ENCODE assay signal across 19 mouse cellular contexts in the genomic region with DNA sequence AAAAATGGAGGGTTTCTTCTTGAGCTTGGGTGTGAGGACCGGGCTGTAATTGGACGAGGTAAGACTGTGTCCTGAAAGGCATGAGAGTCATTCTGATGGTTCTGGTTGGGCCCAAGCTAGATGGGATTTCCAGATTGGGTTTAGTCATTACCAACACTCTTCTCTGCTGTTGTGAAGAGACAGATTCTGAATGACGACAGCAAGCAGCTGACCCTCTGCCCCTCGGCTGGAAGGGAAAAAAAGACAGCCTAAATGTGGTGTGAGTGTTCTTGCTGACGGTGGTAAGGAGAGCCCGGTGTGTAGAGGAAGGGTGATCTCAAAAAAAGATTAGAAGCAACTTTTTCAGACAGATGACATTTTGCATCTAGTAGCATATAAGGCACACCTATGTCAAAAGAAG. TPM values are rescaled to one million over a fixed set of nuclear protein-coding genes. Genes with fewer than 3 reads are reported as not detected.
DNase-seq lines count a peak whose midpoint lies in the region; ATAC-seq and TF ChIP-seq lines count a peak whose summit lies in the region.
"Had no signal": no experiment of that assay in that cellular context is flagged by ENCODE, and none has a peak within 500 bp of the region (broad histone marks: within the 10 kb centered on the region; RNA-seq: fewer than 3 reads in every experiment).

No protein-coding gene starts in this region.

- 71% methylated on average over 6 of the region's 6 CpGs for WGBS in heart, embryonic 10.5 days
- WGBS in heart, embryonic 12.5 days: 65% methylated on average over 6 of the region's 6 CpGs
- whole genome bisulfite sequencing in stomach, postnatal 0 days: 75% methylated on average over 6 of the region's 6 CpGs

- no peak overlapping the region for H3K4me3 ChIP-seq in heart, embryonic 10.5 days
- no peak overlapping the region for H3K4me3 ChIP-seq in heart, embryonic 12.5 days
- no peak overlapping the region for H3K4me3 ChIP-seq in stomach, postnatal 0 days (ENCODE audit: low read depth, low read length)
- H3K4me3 ChIP-seq: hindbrain, embryonic 12.5 days; hindbrain, embryonic 15.5 days; intestine, embryonic 15.5 days had no signal

- no peaks in the 10 kb centered on the region for H3K9me3 ChIP-seq in heart, embryonic 10.5 days
- no peaks in the 10 kb centered on the region for H3K9me3 ChIP-seq in heart, embryonic 12.5 days (replicated peaks)
- H3K9me3 ChIP-seq in stomach, postnatal 0 days (ENCODE audit: control insufficient read depth, low read length): no peaks in the 10 kb centered on the region
- H3K9me3 ChIP-seq: hindbrain, embryonic 12.5 days; hindbrain, embryonic 15.5 days; intestine, embryonic 15.5 days had no signal

- peak; percentile 36 for DNase-seq in heart, embryonic 10.5 days (ENCODE audit: low spot score)
- DNase-seq in CD4-positive, CD25-positive, alpha-beta regulatory T cell, adult 2 months (ENCODE audit: low read depth, low spot score): peak; percentile 51
- DNase-seq in induced T-regulatory cell, adult 2 months (ENCODE audit: low read depth): peak; percentile 70
- DNase-seq in right cerebral cortex, postnatal 36 days (ENCODE audit: low spot score in 2 of 2): no peak
- DNase-seq in left cerebral cortex, postnatal 10 days (ENCODE audit: extremely low spot score in 1 of 2, low spot score in 2 of 2): no peak
- no peak for DNase-seq in stomach, postnatal 0 days (ENCODE audit: low spot score)
- DNase-seq: adrenal gland, postnatal 25 days; B cell, adult 2 months; cerebellum, adult 18-20 months; cerebellum, adult 9-10 months; cerebellum, postnatal 14 days; forebrain, postnatal 0 days; gastrocnemius, postnatal 14 days had no signal

- no peak overlapping the region for H3K27ac ChIP-seq in heart, embryonic 10.5 days
- H3K27ac ChIP-seq in heart, embryonic 12.5 days (ENCODE audit: poor library complexity, severe bottlenecking): no peak overlapping the region
- no peak overlapping the region for H3K27ac ChIP-seq in stomach, postnatal 0 days (replicated peaks)
- H3K27ac ChIP-seq: hindbrain, embryonic 12.5 days; hindbrain, embryonic 15.5 days; intestine, embryonic 15.5 days had no signal

- no peaks in the 10 kb centered on the region for H3K27me3 ChIP-seq in heart, embryonic 10.5 days (ENCODE audit: insufficient read depth, poor library complexity, severe bottlenecking)
- no peaks in the 10 kb centered on the region for H3K27me3 ChIP-seq in heart, embryonic 12.5 days (replicated peaks)
- H3K27me3 ChIP-seq in stomach, postnatal 0 days (ENCODE audit: control insufficient read depth, insufficient read depth, low read length): no peaks in the 10 kb centered on the region
- H3K27me3 ChIP-seq: hindbrain, embryonic 12.5 days; hindbrain, embryonic 15.5 days; intestine, embryonic 15.5 days had no signal

- TF ChIP-seq EP300 in stomach, postnatal 0 days (optimal IDR thresholded peaks at IDR 0.05): no peak

- no peaks in the 10 kb centered on the region for H3K36me3 ChIP-seq in heart, embryonic 10.5 days
- H3K36me3 ChIP-seq in heart, embryonic 12.5 days: no peaks in the 10 kb centered on the region
- no peaks in the 10 kb centered on the region for H3K36me3 ChIP-seq in stomach, postnatal 0 days (ENCODE audit: control insufficient read depth, insufficient read depth, low read length)
- H3K36me3 ChIP-seq: hindbrain, embryonic 12.5 days; hindbrain, embryonic 15.5 days; intestine, embryonic 15.5 days had no signal

- ATAC-seq in heart, embryonic 12.5 days (ENCODE audit: insufficient number of reproducible peaks, low FRiP score): no peak
- peak; percentile 17 for ATAC-seq in activated CD4-positive, CD25-positive, alpha-beta regulatory T cell, adult 4 months
- no peak for ATAC-seq in stomach, postnatal 0 days (ENCODE audit: low FRiP score, low TSS enrichment)
- ATAC-seq: forebrain, embryonic 14.5 days; forebrain, postnatal 0 days; intestine, embryonic 15.5 days had no signal

- H3K4me1 ChIP-seq in heart, embryonic 10.5 days: peaks cover 5% of the 10 kb centered on the region
- peaks cover 19% of the 10 kb centered on the region for H3K4me1 ChIP-seq in heart, embryonic 12.5 days (replicated peaks)
- no peaks in the 10 kb centered on the region for H3K4me1 ChIP-seq in stomach, postnatal 0 days (replicated peaks; ENCODE audit: control insufficient read depth, insufficient read depth)
- H3K4me1 ChIP-seq: hindbrain, embryonic 12.5 days; hindbrain, embryonic 15.5 days; intestine, embryonic 15.5 days had no signal

- no peak for TF ChIP-seq CTCF in stomach, postnatal 0 days (IDR thresholded peaks at IDR 0.05; ENCODE audit: low read depth)

- intact Hi-C loops in left cerebral cortex, postnatal 10 days (cut with DNase I): no loop called here

- H3K4me2 ChIP-seq in heart, embryonic 12.5 days: no peak overlapping the region
- H3K4me2 ChIP-seq in stomach, postnatal 0 days (replicated peaks; ENCODE audit: low read depth): no peak overlapping the region
- H3K4me2 ChIP-seq: hindbrain, embryonic 12.5 days; hindbrain, embryonic 15.5 days; intestine, embryonic 15.5 days had no signal

- H3K9ac ChIP-seq in heart, embryonic 12.5 days: no peak overlapping the region
- no peak overlapping the region for H3K9ac ChIP-seq in stomach, postnatal 0 days (ENCODE audit: low read length)
- H3K9ac ChIP-seq: forebrain, postnatal 0 days; hindbrain, embryonic 12.5 days; hindbrain, embryonic 15.5 days; intestine, embryonic 15.5 days had no signal

RNA-seq across cellular contexts. Expression of a gene that starts 57.9 kb away (rescaled TPM):
- polyA plus RNA-seq in heart, embryonic 10.5 days (2016; fragmentation: Nextera tagmentation; extraction: Ambion mirVana): 13.0 and 17.0 TPM in 2 replicates
- polyA plus RNA-seq in heart, embryonic 12.5 days (2016; fragmentation: Nextera tagmentation; extraction: Ambion mirVana): 14.0 and 17.4 TPM in 2 replicates
- polyA plus RNA-seq in activated CD4-positive, CD25-positive, alpha-beta regulatory T cell, adult 4 months (2017; shearing (Covaris generic)): 10 to 100 TPM; 12.8 to 16.0 TPM
- total RNA-seq in left cerebral cortex, postnatal 10 days (2021): 1 to 10 TPM; 8.3 to 8.9 TPM
- 4.3 and 4.8 TPM in 2 replicates for polyA plus RNA-seq in stomach, postnatal 0 days (2015; fragmentation: Nextera tagmentation; extraction: Ambion mirVana)

Comparison
In these comparisons a context has a peak if more than half of its experiments do, and no peak if none do; other contexts are left out.
1. DNase-seq: peak in heart, embryonic 10.5 days (single experiment), CD4-positive, CD25-positive, alpha-beta regulatory T cell, adult 2 months (single experiment) and induced T-regulatory cell, adult 2 months (single experiment); none in right cerebral cortex, postnatal 36 days (0 of 2), left cerebral cortex, postnatal 10 days (0 of 2) and stomach, postnatal 0 days (single experiment).